Mouse (Mus musculus) C2C12 (cell line): ENCODE measurements around the gene Kif13a.

Experiments used
- CTCF ChIP-seq: IDR thresholded peaks from one replicate; pipeline ENCODE4 v1.5.1; 2011; ENCODE audit not compliant: control insufficient read depth, insufficient read depth, insufficient read length
- FOSL1 ChIP-seq: IDR thresholded peaks from one replicate; pipeline ENCODE4 v1.8.0; 2011; ENCODE audit warnings: mild to moderate bottlenecking, low read length; ENCODE audit not compliant: poor library complexity, insufficient read depth, severe bottlenecking
- MAX ChIP-seq: IDR thresholded peaks from one replicate; pipeline ENCODE4 v1.6.1; 2011; ENCODE audit warnings: mild to moderate bottlenecking, control low read depth
- MYOD1 ChIP-seq: IDR thresholded peaks from one replicate; pipeline ENCODE4 v1.6.1; 2011; ENCODE audit warnings: low read depth; ENCODE audit not compliant: control insufficient read depth, insufficient read length
- USF1 ChIP-seq: IDR thresholded peaks from one replicate; pipeline ENCODE4 v1.6.1; 2011; ENCODE audit warnings: low read depth, mild to moderate bottlenecking, control low read depth, moderate library complexity

GRCm38 (mm10) chr13:46736479-46736865 is 193.2 kb downstream of the Kif13a start:
- TF ChIP-seq FOSL1 (no peak), CTCF (no peak), MAX (no peak), MYOD1 (no peak), USF1 (no peak)
